17 mouse cellular contexts compared by ENCODE assay signal in the genomic region with DNA sequence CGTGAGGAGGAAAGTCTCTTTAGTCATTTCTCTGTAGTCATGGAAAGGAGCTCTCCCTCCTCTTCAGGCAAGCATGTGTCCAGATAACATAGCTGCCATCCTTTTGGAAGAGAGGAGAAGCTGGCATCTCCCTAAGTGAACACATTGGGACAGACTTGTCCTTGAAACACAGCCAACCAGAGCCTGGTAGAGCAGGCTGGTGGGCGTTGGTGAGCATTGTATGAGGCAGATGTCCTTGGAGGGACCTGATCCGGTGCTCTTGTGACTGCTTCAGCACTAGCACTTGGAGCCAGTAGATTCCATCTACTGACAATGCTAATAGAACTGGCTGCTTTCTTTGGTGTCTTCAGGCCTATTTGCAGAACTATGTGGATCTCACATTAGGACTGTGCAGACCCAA. TPM values are rescaled to one million over a fixed set of nuclear protein-coding genes. Genes with fewer than 3 reads are reported as not detected.
DNase-seq lines count a peak whose midpoint lies in the region; ATAC-seq lines count a peak whose summit lies in the region.
"Had no signal": no experiment of that assay in that cellular context is flagged by ENCODE, and none has a peak within 500 bp of the region (broad histone marks: within the 10 kb centered on the region; RNA-seq: fewer than 3 reads in every experiment).

No protein-coding gene starts in this region.

- H3K27me3 ChIP-seq in forebrain, embryonic 14.5 days (replicated peaks; ENCODE audit: control insufficient read depth, insufficient read depth, low read length), result no peaks in the 10 kb centered on the region
- no peaks in the 10 kb centered on the region for H3K27me3 ChIP-seq in hindbrain, embryonic 14.5 days (ENCODE audit: control insufficient read depth, insufficient read depth, low read length)
- H3K27me3 ChIP-seq: forebrain, embryonic 15.5 days; hindbrain, embryonic 12.5 days; midbrain, embryonic 15.5 days had no signal

- no peaks in the 10 kb centered on the region for H3K4me1 ChIP-seq in forebrain, embryonic 14.5 days (ENCODE audit: control insufficient read depth, insufficient read depth, low read length)
- H3K4me1 ChIP-seq in hindbrain, embryonic 14.5 days (replicated peaks; ENCODE audit: control insufficient read depth, insufficient read depth, low read length), result no peaks in the 10 kb centered on the region
- H3K4me1 ChIP-seq: forebrain, embryonic 15.5 days; hindbrain, embryonic 12.5 days; midbrain, embryonic 15.5 days had no signal

- no peaks in the 10 kb centered on the region for H3K36me3 ChIP-seq in forebrain, embryonic 14.5 days (ENCODE audit: control insufficient read depth, insufficient read depth, low read length)
- H3K36me3 ChIP-seq in hindbrain, embryonic 14.5 days (replicated peaks; ENCODE audit: control insufficient read depth, insufficient read depth), result no peaks in the 10 kb centered on the region
- H3K36me3 ChIP-seq: forebrain, embryonic 15.5 days; hindbrain, embryonic 12.5 days; midbrain, embryonic 15.5 days had no signal

- no peak overlapping the region for H3K27ac ChIP-seq in forebrain, embryonic 14.5 days (ENCODE audit: low read depth, low read length)
- H3K27ac ChIP-seq in hindbrain, embryonic 14.5 days, result no peak overlapping the region
- H3K27ac ChIP-seq: forebrain, embryonic 15.5 days; hindbrain, embryonic 12.5 days; midbrain, embryonic 15.5 days had no signal

- no peak for ATAC-seq in forebrain, embryonic 14.5 days
- no peak for ATAC-seq in hindbrain, embryonic 14.5 days (ENCODE audit: low FRiP score)
- ATAC-seq: forebrain, embryonic 15.5 days; liver, postnatal 0 days; midbrain, embryonic 15.5 days had no signal

- no peak overlapping the region for H3K9ac ChIP-seq in forebrain, embryonic 14.5 days (ENCODE audit: low read length)
- no peak overlapping the region for H3K9ac ChIP-seq in hindbrain, embryonic 14.5 days
- H3K9ac ChIP-seq: forebrain, embryonic 15.5 days; hindbrain, embryonic 12.5 days; liver, postnatal 0 days; midbrain, embryonic 15.5 days had no signal

- H3K9me3 ChIP-seq in forebrain, embryonic 14.5 days (replicated peaks; ENCODE audit: control insufficient read depth, low read length), result no peaks in the 10 kb centered on the region
- H3K9me3 ChIP-seq in hindbrain, embryonic 14.5 days (ENCODE audit: control insufficient read depth, low read length), result no peaks in the 10 kb centered on the region
- H3K9me3 ChIP-seq: forebrain, embryonic 15.5 days; hindbrain, embryonic 12.5 days; midbrain, embryonic 15.5 days had no signal

- H3K4me3 ChIP-seq in forebrain, embryonic 14.5 days (ENCODE audit: low read depth, low read length), result no peak overlapping the region
- no peak overlapping the region for H3K4me3 ChIP-seq in hindbrain, embryonic 14.5 days (replicated peaks; ENCODE audit: low read length)
- H3K4me3 ChIP-seq: forebrain, embryonic 15.5 days; hindbrain, embryonic 12.5 days; megakaryocyte, embryonic 14.5 days; midbrain, embryonic 15.5 days had no signal

- peak; percentile 29 for DNase-seq in layer of hippocampus, adult 11-12 months (ENCODE audit: low spot score)
- DNase-seq in layer of hippocampus, adult 9-10 months (ENCODE audit: low spot score), result no peak
- peak; percentile 41 for DNase-seq in adrenal gland, postnatal 10 days
- DNase-seq in brain, adult 2 months (ENCODE audit: low read depth, low spot score), result peak; percentile 88
- peak; percentile 16 to 32 for DNase-seq in layer of hippocampus, adult 8-10 months (ENCODE audit: low spot score in 2 of 2)
- no peak for DNase-seq in forebrain, embryonic 14.5 days (ENCODE audit: low spot score)
- no peak for DNase-seq in hindbrain, embryonic 14.5 days (ENCODE audit: low spot score)
- DNase-seq: heart, adult 18-20 months; kidney, adult 9 months; kidney, postnatal 4 days; liver; liver, postnatal 0 days; lung, postnatal 14 days had no signal

- WGBS in forebrain, embryonic 14.5 days, result 79% methylated on average over 3 of the region's 3 CpGs
- WGBS in hindbrain, embryonic 14.5 days, result 95% methylated on average over 3 of the region's 3 CpGs

- H3K4me2 ChIP-seq in forebrain, embryonic 14.5 days (ENCODE audit: low read length), result no peak overlapping the region
- H3K4me2 ChIP-seq in hindbrain, embryonic 14.5 days (replicated peaks), result no peak overlapping the region
- H3K4me2 ChIP-seq: forebrain, embryonic 15.5 days; hindbrain, embryonic 12.5 days; midbrain, embryonic 15.5 days had no signal

RNA-seq across cellular contexts. Expression of a gene that starts 45.5 kb away (rescaled TPM):
- 1 to 10 TPM; 2.5 to 3.3 TPM for total RNA-seq in adrenal gland, postnatal 10 days (2021)
- total RNA-seq in layer of hippocampus, adult 8-10 months (2022), result 10 to 100 TPM in 3 of 4 experiments, 1 to 10 TPM in 1; 9.9 to 15.1 (median 13.2) TPM
- polyA plus RNA-seq in forebrain, embryonic 14.5 days (2014; fragmentation: Nextera tagmentation; extraction: Ambion mirVana), result 0.25 and 0.62 TPM in 2 replicates
- polyA plus RNA-seq in hindbrain, embryonic 14.5 days (2014; fragmentation: Nextera tagmentation; extraction: Ambion mirVana), result 0.86 and 1.2 TPM in 2 replicates

RNA-seq across cellular contexts. Expression of a gene that starts 46.9 kb away (rescaled TPM):
- total RNA-seq in adrenal gland, postnatal 10 days (2021), result 1 to 10 TPM; 5.2 to 6.0 TPM
- total RNA-seq in layer of hippocampus, adult 8-10 months (2022), result 100 to 1,000 TPM in 2 of 4 experiments, 10 to 100 TPM in 2; 77.0 to 106 (median 95.3) TPM
- 2.6 and 3.8 TPM in 2 replicates for polyA plus RNA-seq in forebrain, embryonic 14.5 days (2014; fragmentation: Nextera tagmentation; extraction: Ambion mirVana)
- polyA plus RNA-seq in hindbrain, embryonic 14.5 days (2014; fragmentation: Nextera tagmentation; extraction: Ambion mirVana), result 5.4 and 7.3 TPM in 2 replicates

Comparison
In these comparisons a context has a peak if more than half of its experiments do, and no peak if none do; other contexts are left out.
1. DNase-seq: peak in layer of hippocampus, adult 11-12 months (single experiment), adrenal gland, postnatal 10 days (single experiment), brain, adult 2 months (single experiment) and layer of hippocampus, adult 8-10 months (2 of 2); none in layer of hippocampus, adult 9-10 months (single experiment), forebrain, embryonic 14.5 days (single experiment) and hindbrain, embryonic 14.5 days (single experiment).
2. RNA of a gene that starts 46.9 kb away (total RNA-seq): 77.0 to 106 TPM in layer of hippocampus, adult 8-10 months; 5.2 to 6.0 TPM in adrenal gland, postnatal 10 days; every median in the first group is over 10 times any median in the second.